Mouse (Mus musculus): ENCODE results near the gene Gpkow. TPM values are rescaled to one million over a fixed set of nuclear protein-coding genes. Genes with fewer than 3 reads are reported as not detected.
"Not testable (repeated sequence)": the region's sequence is repeated elsewhere in the genome, so short reads cannot be mapped to it uniquely, and the experiment has no call there.

Gpkow gene
- polyA plus RNA-seq, 1 experiment from 2014 or later = 39.0 TPM

GRCm38 (mm10) chrX:7678986-7679385 lies 17.9 kb upstream of the Gpkow start:
- 50% methylated on average over 3 of the region's 3 CpGs for WGBS
- no peaks in the 10 kb centered on the region for H3K36me3 ChIP-seq (ENCODE audit: control insufficient read depth, insufficient read depth, low read length)
- H3K4me2 ChIP-seq (replicated peaks; ENCODE audit: low read depth, low read length) = no peak overlapping the region
- H3K9ac ChIP-seq (replicated peaks; ENCODE audit: low read depth, low read length) = no peak overlapping the region
- no peak overlapping the region for H3K4me3 ChIP-seq (ENCODE audit: low read depth, low read length)
- H3K4me1 ChIP-seq (ENCODE audit: control insufficient read depth, insufficient read depth, low read length) = 0 out of 2 replicates have a peak, but pooled peaks cover 2% of the 10 kb centered on the region
- no peak overlapping the region for H3K27ac ChIP-seq (ENCODE audit: low read length)
- no peak for ATAC-seq (ENCODE audit: insufficient number of reproducible peaks, insufficient read depth, low FRiP score, low read depth)
- H3K27me3 ChIP-seq (ENCODE audit: control insufficient read depth, insufficient read depth, low read length) = no peaks in the 10 kb centered on the region
- no peaks in the 10 kb centered on the region for H3K9me3 ChIP-seq (ENCODE audit: control insufficient read depth, low read depth, low read length)

GRCm38 (mm10) chrX:7679405-7680056 lies 17.4 kb upstream of the Gpkow start:
- peak; percentile 95 for ATAC-seq (ENCODE audit: insufficient number of reproducible peaks, insufficient read depth, low FRiP score, low read depth)
- Histone ChIP-seq H3K4me1 (ENCODE audit: control insufficient read depth, insufficient read depth, low read length) (0 out of 2 replicates have a peak, but pooled peaks cover 2% of the 10 kb centered on the region), H3K27me3 (ENCODE audit: control insufficient read depth, insufficient read depth, low read length) (no peaks in the 10 kb centered on the region), H3K27ac (ENCODE audit: low read length) (no peak overlapping the region), H3K9me3 (ENCODE audit: control insufficient read depth, low read depth, low read length) (no peaks in the 10 kb centered on the region), H3K9ac (replicated peaks; ENCODE audit: low read depth, low read length) (no peak overlapping the region), H3K36me3 (ENCODE audit: control insufficient read depth, insufficient read depth, low read length) (no peaks in the 10 kb centered on the region), H3K4me3 (ENCODE audit: low read depth, low read length) (peak overlapping the region; percentile 15), H3K4me2 (replicated peaks; ENCODE audit: low read depth, low read length) (peak overlapping the region; percentile 43)
- 18% methylated on average over 27 of the region's 27 CpGs for WGBS

- peak overlapping the region; percentile 15; the same call in 1 of the 2 replicates for H3K4me3 ChIP-seq (ENCODE audit: low read depth, low read length)
- H3K9me3 ChIP-seq (ENCODE audit: control insufficient read depth, low read depth, low read length) = no peaks in the 10 kb centered on the region
- no peak overlapping the region for H3K9ac ChIP-seq (replicated peaks; ENCODE audit: low read depth, low read length)
- no peak overlapping the region for H3K27ac ChIP-seq (ENCODE audit: low read length)
- no peaks in the 10 kb centered on the region for H3K36me3 ChIP-seq (ENCODE audit: control insufficient read depth, insufficient read depth, low read length)
- peak overlapping the region; percentile 43 for H3K4me2 ChIP-seq (replicated peaks; ENCODE audit: low read depth, low read length)
- WGBS = 23% methylated on average over 12 of the region's 12 CpGs
- H3K27me3 ChIP-seq (ENCODE audit: control insufficient read depth, insufficient read depth, low read length) = no peaks in the 10 kb centered on the region
- peak; percentile 28; the same call in 1 of the 2 replicates for ATAC-seq (ENCODE audit: insufficient number of reproducible peaks, insufficient read depth, low FRiP score, low read depth)
- H3K4me1 ChIP-seq (ENCODE audit: control insufficient read depth, insufficient read depth, low read length) = no peaks in the 10 kb centered on the region
These were observed 16.9 kb upstream of the Gpkow start for GRCm38 (mm10) chrX:7680057-7680412.

- no peaks in the 10 kb centered on the region for H3K27me3 ChIP-seq (ENCODE audit: control insufficient read depth, insufficient read depth, low read length)
- H3K4me3 ChIP-seq (ENCODE audit: low read depth, low read length) = peak within 1 kb of the TSS; percentile 15; the same call in 1 of the 2 replicates
- 70% methylated on average over 14 of the region's 14 CpGs for WGBS
- no peaks in the 10 kb centered on the region for H3K4me1 ChIP-seq (ENCODE audit: control insufficient read depth, insufficient read depth, low read length)
- no peaks in the 10 kb centered on the region for H3K9me3 ChIP-seq (ENCODE audit: control insufficient read depth, low read depth, low read length)
- no peak within 1 kb of the TSS for H3K27ac ChIP-seq (ENCODE audit: low read length)
- H3K4me2 ChIP-seq (replicated peaks; ENCODE audit: low read depth, low read length) = peak within 1 kb of the TSS; percentile 43
- no peaks in the 10 kb centered on the region for H3K36me3 ChIP-seq (ENCODE audit: control insufficient read depth, insufficient read depth, low read length)
- no peak for ATAC-seq (ENCODE audit: insufficient number of reproducible peaks, insufficient read depth, low FRiP score, low read depth)
- H3K9ac ChIP-seq (replicated peaks; ENCODE audit: low read depth, low read length) = no peak within 1 kb of the TSS
These were observed 16.1 kb upstream of the Gpkow start, which contains the start of gene Magix for GRCm38 (mm10) chrX:7680864-7681263. Gene Magix (minus strand): TSS chrX:7681251.

GRCm38 (mm10) chrX:7688321-7688720 lies 8.6 kb upstream of the Gpkow start:
- no peak for ATAC-seq (ENCODE audit: insufficient number of reproducible peaks, insufficient read depth, low FRiP score, low read depth)
- H3K4me3 ChIP-seq (ENCODE audit: low read depth, low read length) = no peak overlapping the region
- no peak overlapping the region for H3K4me2 ChIP-seq (replicated peaks; ENCODE audit: low read depth, low read length)
- H3K9ac ChIP-seq (replicated peaks; ENCODE audit: low read depth, low read length) = no peak overlapping the region
- H3K36me3 ChIP-seq (ENCODE audit: control insufficient read depth, insufficient read depth, low read length) = no peaks in the 10 kb centered on the region
- H3K4me1 ChIP-seq (ENCODE audit: control insufficient read depth, insufficient read depth, low read length) = no peaks in the 10 kb centered on the region
- H3K27me3 ChIP-seq (ENCODE audit: control insufficient read depth, insufficient read depth, low read length) = no peaks in the 10 kb centered on the region
- no peaks in the 10 kb centered on the region for H3K9me3 ChIP-seq (ENCODE audit: control insufficient read depth, low read depth, low read length)
- no peak overlapping the region for H3K27ac ChIP-seq (ENCODE audit: low read length)
- 76% methylated on average over 2 of the region's 2 CpGs for WGBS

- Histone ChIP-seq H3K36me3 (ENCODE audit: control insufficient read depth, insufficient read depth, low read length) (no peaks in the 10 kb centered on the region), H3K9me3 (ENCODE audit: control insufficient read depth, low read depth, low read length) (no peaks in the 10 kb centered on the region), H3K9ac (replicated peaks; ENCODE audit: low read depth, low read length) (no peak overlapping the region), H3K27ac (ENCODE audit: low read length) (no peak overlapping the region), H3K4me3 (ENCODE audit: low read depth, low read length) (no peak overlapping the region), H3K27me3 (ENCODE audit: control insufficient read depth, insufficient read depth, low read length) (no peaks in the 10 kb centered on the region), H3K4me1 (ENCODE audit: control insufficient read depth, insufficient read depth, low read length) (no peaks in the 10 kb centered on the region), H3K4me2 (replicated peaks; ENCODE audit: low read depth, low read length) (no peak overlapping the region)
- ATAC-seq (ENCODE audit: insufficient number of reproducible peaks, insufficient read depth, low FRiP score, low read depth) = no peak
- 52% methylated on average over 3 of the region's 3 CpGs for WGBS
These were observed 6.4 kb upstream of the Gpkow start for GRCm38 (mm10) chrX:7690486-7690885.

DNA sequence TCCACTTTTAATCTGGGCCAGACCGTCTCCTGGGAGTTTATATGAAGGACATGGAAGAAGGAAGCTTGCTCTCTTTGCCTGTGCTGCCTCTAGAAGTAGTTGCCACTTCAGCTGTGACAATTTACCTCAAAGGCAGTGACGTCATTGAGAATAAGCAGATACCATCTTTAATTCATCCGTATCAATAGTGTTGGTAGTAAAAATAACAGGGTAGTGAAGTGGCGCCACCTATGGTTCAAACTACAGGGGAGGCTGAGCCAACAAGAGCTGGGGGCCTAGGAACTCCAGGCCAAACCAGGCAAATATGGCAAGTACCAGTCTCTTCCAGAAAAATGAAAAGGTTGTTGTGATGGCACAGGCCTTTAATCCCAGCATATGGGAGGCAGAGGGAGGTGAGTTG lies 4.1 kb upstream of the Gpkow start:
- WGBS = 38% methylated on average over 4 of the region's 4 CpGs
- no peak overlapping the region for H3K4me3 ChIP-seq (ENCODE audit: low read depth, low read length)
- H3K27ac ChIP-seq (ENCODE audit: low read length) = no peak overlapping the region
- H3K4me2 ChIP-seq (replicated peaks; ENCODE audit: low read depth, low read length) = no peak overlapping the region
- no peaks in the 10 kb centered on the region for H3K9me3 ChIP-seq (ENCODE audit: control insufficient read depth, low read depth, low read length)
- H3K4me1 ChIP-seq (ENCODE audit: control insufficient read depth, insufficient read depth, low read length) = no peaks in the 10 kb centered on the region
- H3K27me3 ChIP-seq (ENCODE audit: control insufficient read depth, insufficient read depth, low read length) = no peaks in the 10 kb centered on the region
- no peak overlapping the region for H3K9ac ChIP-seq (replicated peaks; ENCODE audit: low read depth, low read length)
- no peak for ATAC-seq (ENCODE audit: insufficient number of reproducible peaks, insufficient read depth, low FRiP score, low read depth)
- H3K36me3 ChIP-seq (ENCODE audit: control insufficient read depth, insufficient read depth, low read length) = no peaks in the 10 kb centered on the region

DNA sequence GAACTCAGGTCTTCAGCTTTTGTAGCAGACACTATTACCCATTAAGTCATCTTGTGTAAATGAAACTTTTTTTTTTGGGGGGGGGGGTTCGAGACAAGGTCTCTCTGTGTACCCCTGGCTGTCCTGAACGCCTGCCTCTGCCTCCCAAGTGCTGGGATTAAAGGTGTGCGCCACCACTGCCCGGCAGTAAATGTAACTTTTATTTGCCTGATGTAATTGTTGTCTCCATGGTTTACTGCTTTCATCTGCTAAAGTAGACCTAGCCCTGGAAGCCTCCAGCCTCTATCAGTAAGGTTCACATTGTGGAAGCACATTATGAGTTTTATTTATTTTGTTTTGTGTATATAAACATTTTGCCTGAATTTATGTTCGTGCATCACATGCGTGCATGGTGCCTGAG lies 411 bp upstream of the Gpkow start:
- Histone ChIP-seq H3K36me3 (ENCODE audit: control insufficient read depth, insufficient read depth, low read length) (no peaks in the 10 kb centered on the region), H3K27ac (ENCODE audit: low read length) (no peak overlapping the region), H3K27me3 (ENCODE audit: control insufficient read depth, insufficient read depth, low read length) (no peaks in the 10 kb centered on the region), H3K9me3 (ENCODE audit: control insufficient read depth, low read depth, low read length) (no peaks in the 10 kb centered on the region), H3K9ac (replicated peaks; ENCODE audit: low read depth, low read length) (no peak overlapping the region), H3K4me1 (ENCODE audit: control insufficient read depth, insufficient read depth, low read length) (no peaks in the 10 kb centered on the region), H3K4me3 (ENCODE audit: low read depth, low read length) (peak overlapping the region; percentile 52; the same call in 1 of the 2 replicates), H3K4me2 (replicated peaks; ENCODE audit: low read depth, low read length) (peak overlapping the region; percentile 25; the same call in 1 of the 2 replicates)
- peak; percentile 8; the same call in 1 of the 2 replicates for ATAC-seq (ENCODE audit: insufficient number of reproducible peaks, insufficient read depth, low FRiP score, low read depth)
- 43% methylated on average over 6 of the region's 6 CpGs for WGBS

DNA sequence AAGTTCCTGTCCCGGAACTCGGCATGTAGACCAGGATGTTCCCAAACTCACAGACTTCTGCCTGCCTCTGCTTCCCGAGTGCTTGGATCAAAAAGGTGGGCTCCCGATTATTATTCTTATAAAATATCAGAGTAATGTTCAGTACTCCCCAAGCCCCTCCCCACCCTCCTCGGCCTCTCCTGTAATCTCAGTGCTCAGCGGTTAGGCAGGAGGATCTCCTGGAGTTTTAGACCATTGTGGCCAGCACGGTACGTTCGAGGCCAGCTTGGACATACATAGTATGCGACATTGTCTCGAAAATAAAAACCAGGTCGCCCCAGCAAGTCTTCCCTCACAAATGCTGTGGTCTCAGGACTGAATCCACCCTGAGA lies 16.8 kb downstream of the Gpkow start:
- not testable (repeated sequence) for H3K9ac ChIP-seq (replicated peaks; ENCODE audit: low read depth, low read length); H3K36me3 ChIP-seq (ENCODE audit: control insufficient read depth, insufficient read depth, low read length); H3K27me3 ChIP-seq (ENCODE audit: control insufficient read depth, insufficient read depth, low read length); H3K27ac ChIP-seq (ENCODE audit: low read length); H3K4me1 ChIP-seq (ENCODE audit: control insufficient read depth, insufficient read depth, low read length); H3K9me3 ChIP-seq (ENCODE audit: control insufficient read depth, low read depth, low read length); ATAC-seq (ENCODE audit: insufficient number of reproducible peaks, insufficient read depth, low FRiP score, low read depth)
- Histone ChIP-seq H3K4me2 (replicated peaks; ENCODE audit: low read depth, low read length) (peak overlapping the region; percentile 39; the same call in 1 of the 2 replicates), H3K4me3 (ENCODE audit: low read depth, low read length) (peak overlapping the region; percentile 27)
- WGBS = 30% methylated on average over 4 of the region's 12 CpGs

Measured in stomach, embryonic 14.5 days (tissue).